Mouse (Mus musculus): ENCODE results near the gene P2rx1.

P2rx1 gene

GRCm38 (mm10) chr11:72998771-72999170 lies at the start of gene P2rx1:
Gene P2rx1 (plus strand): TSS chr11:72999103.
- no peak for DNase-seq (ENCODE audit: extremely low spot score)

GRCm38 (mm10) chr11:72951137-72952000 lies 47.5 kb upstream of the P2rx1 start:
- DNase-seq (ENCODE audit: extremely low spot score), result no peak

- DNase-seq (ENCODE audit: extremely low spot score), result no peak
Observed at GRCm38 (mm10) chr11:72952226-72952625, 46.7 kb upstream of the P2rx1 start.

GRCm38 (mm10) chr11:72952697-72953096 lies 46.2 kb upstream of the P2rx1 start:
- DNase-seq (ENCODE audit: extremely low spot score), result no peak

- no peak for DNase-seq (ENCODE audit: extremely low spot score)
Observed at GRCm38 (mm10) chr11:72953116-72953439, 45.8 kb upstream of the P2rx1 start.

GRCm38 (mm10) chr11:72953440-72954151 lies 45.3 kb upstream of the P2rx1 start:
- no peak for DNase-seq (ENCODE audit: extremely low spot score)

- no peak for DNase-seq (ENCODE audit: extremely low spot score)
Observed at GRCm38 (mm10) chr11:72954216-72954615, 44.7 kb upstream of the P2rx1 start.

- DNase-seq (ENCODE audit: extremely low spot score), result no peak
Observed at GRCm38 (mm10) chr11:72955339-72955974, 43.4 kb upstream of the P2rx1 start.

GRCm38 (mm10) chr11:72957318-72957717 lies 41.6 kb upstream of the P2rx1 start:
- DNase-seq (ENCODE audit: extremely low spot score), result no peak

GRCm38 (mm10) chr11:72959924-72960679 lies 38.8 kb upstream of the P2rx1 start:
- DNase-seq (ENCODE audit: extremely low spot score), result no peak

GRCm38 (mm10) chr11:72960723-72961071 lies 38.2 kb upstream of the P2rx1 start:
- DNase-seq (ENCODE audit: extremely low spot score), result no peak

- DNase-seq (ENCODE audit: extremely low spot score), result no peak
Observed at GRCm38 (mm10) chr11:72961072-72961980, 37.6 kb upstream of the P2rx1 start, which contains the start of gene Atp2a3. Gene Atp2a3 (plus strand): TSS chr11:72961169.

- no peak for DNase-seq (ENCODE audit: extremely low spot score)
Observed at GRCm38 (mm10) chr11:72962378-72962777, 36.5 kb upstream of the P2rx1 start.

GRCm38 (mm10) chr11:72963058-72963788 lies 35.7 kb upstream of the P2rx1 start:
- no peak for DNase-seq (ENCODE audit: extremely low spot score)

- DNase-seq (ENCODE audit: extremely low spot score), result no peak
Observed at GRCm38 (mm10) chr11:72963789-72964294, 35.1 kb upstream of the P2rx1 start.

- DNase-seq (ENCODE audit: extremely low spot score), result no peak
Observed at GRCm38 (mm10) chr11:72974995-72975503, 23.9 kb upstream of the P2rx1 start.

- no peak for DNase-seq (ENCODE audit: extremely low spot score)
Observed at GRCm38 (mm10) chr11:72982516-72982915, 16.4 kb upstream of the P2rx1 start.

- no peak for DNase-seq (ENCODE audit: extremely low spot score)
Observed at GRCm38 (mm10) chr11:72983283-72983682, 15.6 kb upstream of the P2rx1 start.

GRCm38 (mm10) chr11:72986745-72987144 lies 12.2 kb upstream of the P2rx1 start:
- no peak for DNase-seq (ENCODE audit: extremely low spot score)

- no peak for DNase-seq (ENCODE audit: extremely low spot score)
Observed at GRCm38 (mm10) chr11:72987234-72987633, 11.7 kb upstream of the P2rx1 start.

Measured in embryo, embryonic 9.5 days (tissue).